Mouse (Mus musculus) liver, postnatal 0 days (tissue): ENCODE results near the gene Slc39a11.

Source experiments
- CTCF ChIP-seq: sonication (generic); IDR thresholded peaks from 2 replicates; pipeline ENCODE4 v1.5.1; 2016; ENCODE audit warnings: antibody characterized with exemption, low read depth
- EP300 ChIP-seq: IDR thresholded peaks from 2 replicates; pipeline ENCODE4 v1.6.1; 2016; ENCODE audit warnings: antibody characterized with exemption, low read depth, mild to moderate bottlenecking

GRCm38 (mm10) chr11:113631302-113631701, 18.6 kb downstream of the Slc39a11 start:
- TF ChIP-seq CTCF (no peak), EP300 (no peak)
